Mouse (Mus musculus): Measurements from ENCODE around the gene Yap1.
A peak's percentile ranks its signal among the peaks of the same experiment; 100 is the strongest.

The Yap1 gene

GRCm38 (mm10) chr9:7971993-7972392 lies 32.4 kb downstream of the Yap1 start:
- no peak for DNase-seq

GRCm38 (mm10) chr9:7967980-7968379 lies 36.4 kb downstream of the Yap1 start:
- DNase-seq, result no peak

DNA sequence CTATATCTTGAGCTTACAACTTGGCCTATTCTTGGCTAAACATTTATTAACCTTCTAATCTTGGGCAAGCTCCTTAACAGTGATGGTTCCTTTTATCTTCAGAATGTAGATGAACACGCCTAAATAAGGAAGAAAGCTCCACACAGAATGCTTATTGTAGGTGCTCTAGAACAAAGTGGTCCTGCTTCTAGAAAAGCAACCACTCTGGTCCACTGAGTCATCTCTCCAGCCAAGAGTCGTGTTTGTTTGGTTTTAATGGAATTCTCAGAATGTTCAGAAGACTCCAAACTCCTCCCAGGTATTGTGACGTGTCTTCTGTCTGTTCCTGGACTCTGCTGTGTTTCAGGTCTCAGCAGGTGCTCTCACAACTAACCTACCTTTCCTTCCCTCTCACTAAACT lies 38.8 kb downstream of the Yap1 start:
- peak in 1 of 2 experiments; percentile 18 for DNase-seq

DNA sequence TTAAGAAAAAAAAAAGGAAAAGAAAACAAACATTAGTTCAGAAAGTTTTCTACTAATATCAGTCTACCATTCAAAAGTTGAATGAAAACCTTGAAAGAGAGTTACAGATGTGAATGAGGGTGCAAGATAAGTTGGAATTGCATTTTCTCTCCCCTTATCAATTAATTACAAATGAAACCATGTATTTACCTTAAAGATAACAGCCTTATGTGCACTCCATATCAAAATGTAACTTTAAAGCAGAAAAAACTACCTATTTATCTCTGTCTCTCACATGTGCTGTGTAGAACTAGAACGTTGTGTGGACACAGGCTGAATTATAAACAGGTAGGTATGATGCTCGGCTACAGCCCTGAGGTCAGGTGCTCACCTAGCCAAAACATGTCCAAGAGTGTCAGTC lies 40.5 kb downstream of the Yap1 start:
- no peak for DNase-seq

DNA sequence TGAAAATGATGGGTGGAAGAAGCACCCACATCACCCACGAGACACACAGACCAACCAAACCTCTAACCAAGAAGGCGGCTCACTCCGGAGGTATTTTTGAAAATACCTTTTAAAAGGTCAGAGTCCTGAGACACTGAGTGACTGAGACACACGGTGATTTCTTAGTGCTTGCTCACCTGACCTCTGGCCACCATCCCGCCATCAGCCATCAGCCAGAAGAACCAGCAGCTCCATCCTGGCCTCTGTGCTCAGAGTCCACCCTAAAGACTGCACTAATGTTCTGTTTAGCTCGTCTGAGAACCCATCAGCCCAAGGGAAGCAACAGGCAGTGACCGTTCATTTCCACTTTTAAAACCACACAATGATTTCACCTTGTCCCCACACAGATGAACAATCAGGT lies 41.5 kb downstream of the Yap1 start:
- no peak for DNase-seq

DNA sequence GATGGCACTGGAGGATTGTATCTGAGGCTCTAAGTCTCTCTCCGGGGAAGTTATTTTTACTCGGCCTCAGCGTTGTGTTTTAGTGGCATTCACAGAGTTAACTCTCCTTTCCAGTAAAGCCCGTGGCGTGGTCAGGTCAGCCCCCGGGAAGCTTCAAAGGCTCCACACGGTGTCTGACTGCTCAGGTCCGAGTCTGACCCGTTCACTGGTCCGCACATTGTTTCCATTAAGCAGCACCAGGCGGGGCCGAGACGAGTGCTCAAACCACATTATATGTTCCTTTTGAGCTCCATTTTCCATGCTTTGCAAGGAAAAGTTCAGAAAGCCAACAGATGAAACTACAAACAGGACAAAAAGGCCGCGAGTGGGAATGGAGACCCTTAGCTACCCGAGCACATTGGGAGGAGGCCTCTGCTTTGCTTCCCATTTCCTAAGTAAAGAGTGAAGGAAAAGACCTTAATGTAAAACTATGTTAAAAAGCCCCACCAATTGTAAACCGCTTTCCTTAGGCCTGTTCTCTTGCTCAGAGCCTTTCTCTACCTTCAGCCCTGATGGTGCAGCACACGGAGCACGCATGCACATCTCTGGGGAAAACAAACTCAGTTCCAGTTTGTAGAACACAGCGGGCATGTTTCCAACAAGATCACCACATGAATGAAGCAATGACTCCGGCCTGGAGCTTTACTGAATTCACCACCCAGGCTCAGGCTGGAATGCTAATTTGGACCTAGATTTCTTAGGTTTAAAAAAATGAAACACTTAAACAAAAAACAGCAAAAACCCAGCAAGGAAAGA lies 42.8 kb downstream of the Yap1 start:
- peak; percentile 15 to 46 for DNase-seq

GRCm38 (mm10) chr9:7960382-7960781 lies 44.0 kb downstream of the Yap1 start:
- DNase-seq, result peak; percentile 28 to 56

DNA sequence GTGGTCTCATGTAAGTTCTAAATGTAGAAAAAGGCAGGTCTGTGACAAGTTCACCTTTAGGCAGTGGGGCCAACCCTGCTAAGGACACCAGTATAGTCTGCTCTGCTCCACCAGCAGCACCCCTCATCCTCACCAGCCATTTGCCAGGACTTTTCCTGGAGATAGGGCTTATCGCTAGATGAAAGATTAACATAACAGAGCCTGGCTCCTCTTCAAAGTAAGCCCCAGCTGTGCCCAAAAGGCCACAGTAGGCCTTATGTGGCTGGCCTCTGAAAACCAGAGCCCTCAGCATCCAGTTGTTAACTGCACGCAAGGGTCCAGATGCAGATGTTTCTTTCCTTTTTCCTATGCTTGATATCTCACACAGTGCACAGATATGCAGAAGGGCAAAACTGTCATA lies 45.1 kb downstream of the Yap1 start:
- no peak for DNase-seq

GRCm38 (mm10) chr9:7958025-7958593 lies 46.3 kb downstream of the Yap1 start:
- DNase-seq, result no peak

DNA sequence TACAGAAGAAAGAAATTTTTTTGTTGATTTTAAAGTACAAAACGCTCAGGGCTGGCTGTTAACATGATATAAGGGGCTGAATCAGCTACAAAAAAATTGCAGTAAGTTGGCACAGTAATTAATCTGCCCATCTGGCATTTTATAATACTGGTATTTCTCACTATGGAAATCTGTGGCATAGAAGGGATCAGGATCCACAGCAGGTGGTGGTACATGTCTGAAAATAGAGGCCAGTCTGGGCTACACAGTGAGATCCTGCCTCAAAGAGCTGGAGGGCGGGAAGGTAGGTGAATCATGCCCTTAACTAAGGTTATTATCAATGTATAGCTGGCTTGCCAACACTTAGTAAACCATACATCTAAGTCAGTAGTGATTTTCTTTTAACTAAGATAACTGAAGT lies 47.0 kb downstream of the Yap1 start:
- no peak for DNase-seq

DNA sequence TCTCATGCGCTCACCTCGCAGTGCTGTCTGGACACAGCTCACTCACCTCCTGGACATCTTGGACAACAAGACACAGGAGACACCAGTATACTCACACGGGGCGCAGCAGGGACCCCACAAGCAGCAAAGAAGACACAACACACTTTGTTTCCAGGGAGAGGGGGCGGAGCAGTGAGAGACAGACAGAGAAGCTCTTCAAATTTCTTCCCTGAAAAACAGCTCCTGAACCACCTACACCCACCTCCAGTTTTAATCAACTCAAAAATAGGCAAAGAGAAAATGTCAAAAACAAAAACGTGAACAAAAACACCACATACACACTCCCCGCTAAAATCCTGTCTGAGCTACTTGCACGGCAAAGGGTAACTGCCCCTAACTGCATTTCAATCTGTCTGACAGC lies 48.0 kb downstream of the Yap1 start:
- DNase-seq, result no peak

DNA sequence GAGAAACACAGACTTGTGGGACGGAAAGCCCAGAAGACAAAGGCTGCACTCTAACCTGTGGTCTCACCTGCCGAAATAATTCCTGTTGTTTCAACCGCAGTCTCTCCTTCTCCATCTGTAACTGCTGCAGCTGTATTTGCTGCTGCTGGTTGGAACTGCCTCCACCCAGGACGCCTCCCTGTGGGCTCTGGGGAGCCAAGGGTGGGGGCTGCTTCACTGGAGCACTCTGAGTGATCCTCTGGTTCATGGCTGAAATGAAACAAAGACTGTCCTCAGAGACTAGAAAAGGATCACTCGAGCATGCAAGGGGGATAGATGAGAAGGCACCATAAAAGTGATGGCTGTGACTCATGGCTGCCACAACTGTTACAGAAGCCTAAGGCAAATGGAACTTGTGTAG lies 51.5 kb downstream of the Yap1 start:
- DNase-seq, result no peak

- no peak for DNase-seq
Measured at GRCm38 (mm10) chr9:7950211-7950644, 54.2 kb downstream of the Yap1 start.

DNA sequence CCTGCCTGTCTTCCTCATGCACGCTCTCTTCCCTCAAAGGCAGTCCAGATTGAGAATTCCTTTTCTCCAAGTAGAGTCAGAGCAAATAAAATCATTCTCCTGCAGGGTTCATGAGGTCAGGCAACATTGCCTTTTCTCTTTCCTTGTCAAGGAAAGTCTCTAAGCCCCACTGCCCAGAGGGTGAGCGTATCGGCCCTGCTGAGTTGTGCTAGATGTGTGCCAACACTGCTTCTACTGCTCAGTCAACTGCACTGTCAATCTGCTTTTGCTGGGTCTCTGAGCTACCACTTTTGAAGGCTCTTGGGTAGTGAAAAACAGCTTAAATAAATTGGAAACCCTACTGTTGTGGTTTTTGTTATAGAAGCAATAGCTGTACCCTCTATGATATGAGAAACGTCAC lies 56.5 kb downstream of the Yap1 start:
- DNase-seq, result no peak

- peak in 1 of 2 experiments; percentile 17 for DNase-seq
Measured at GRCm38 (mm10) chr9:7943796-7944462, 60.5 kb downstream of the Yap1 start.

DNA sequence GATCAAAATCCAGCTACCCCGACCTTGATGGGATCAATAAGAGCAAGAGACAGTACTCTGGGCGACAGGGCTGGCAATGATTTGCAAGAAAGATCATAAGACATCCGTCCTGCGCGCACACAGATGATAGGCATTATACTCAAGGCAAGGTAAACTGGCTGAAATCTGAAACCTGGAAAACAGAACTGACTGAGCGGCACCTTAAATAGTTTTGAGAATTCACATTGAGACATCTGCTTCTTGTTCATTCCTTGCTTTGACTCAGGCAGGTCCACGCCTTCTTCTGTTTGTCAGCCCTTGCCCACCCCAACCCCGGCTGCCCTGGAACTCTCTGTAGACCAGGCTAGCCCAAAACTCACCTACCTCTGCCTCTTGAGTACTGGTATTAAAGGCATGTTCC lies 61.7 kb downstream of the Yap1 start:
- DNase-seq, result no peak

GRCm38 (mm10) chr9:7940075-7940474 lies 64.3 kb downstream of the Yap1 start:
- no peak for DNase-seq

DNA sequence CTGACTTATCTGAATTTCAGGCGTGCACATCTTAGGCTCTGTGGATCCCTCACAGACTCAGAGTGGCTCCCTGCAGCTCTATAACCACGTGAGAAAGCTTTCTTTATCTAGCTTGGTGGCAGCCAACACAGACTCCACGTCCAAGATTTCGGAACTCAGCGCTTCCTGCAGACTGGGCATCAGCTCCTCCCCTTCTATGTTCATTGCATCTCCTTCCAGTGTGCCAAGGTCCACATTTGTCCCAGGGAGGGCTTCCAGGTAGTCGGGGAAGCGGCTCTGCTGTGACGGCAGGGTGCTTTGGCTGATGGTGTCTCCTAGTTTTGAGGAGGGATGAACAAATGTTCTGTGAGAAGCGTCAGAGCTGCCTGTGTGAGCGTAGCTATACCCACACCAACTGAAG lies 70.0 kb downstream of the Yap1 start:
- DNase-seq, result no peak

- peak; percentile 10 to 47 for DNase-seq
Measured at GRCm38 (mm10) chr9:7929552-7929951, 74.8 kb downstream of the Yap1 start.

DNA sequence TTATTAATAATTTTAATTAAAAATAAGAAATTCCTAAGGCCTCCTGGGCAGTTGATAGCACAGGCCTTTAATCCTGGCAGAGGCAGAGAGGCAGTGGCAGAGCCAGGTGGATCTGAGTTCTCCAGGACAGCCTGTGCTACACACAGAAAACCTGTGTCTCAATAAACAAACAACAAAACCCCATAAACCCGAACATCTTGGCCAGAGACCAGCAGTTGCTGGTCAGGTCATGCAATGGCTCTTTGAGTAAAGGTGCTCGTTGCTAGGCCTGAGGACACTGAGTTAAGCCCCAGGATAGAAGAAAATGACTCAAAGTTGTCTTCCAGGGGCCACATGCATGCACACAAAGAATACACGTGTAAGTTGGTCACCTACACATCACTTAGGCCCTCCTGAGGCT lies 75.5 kb downstream of the Yap1 start:
- no peak for DNase-seq

DNA sequence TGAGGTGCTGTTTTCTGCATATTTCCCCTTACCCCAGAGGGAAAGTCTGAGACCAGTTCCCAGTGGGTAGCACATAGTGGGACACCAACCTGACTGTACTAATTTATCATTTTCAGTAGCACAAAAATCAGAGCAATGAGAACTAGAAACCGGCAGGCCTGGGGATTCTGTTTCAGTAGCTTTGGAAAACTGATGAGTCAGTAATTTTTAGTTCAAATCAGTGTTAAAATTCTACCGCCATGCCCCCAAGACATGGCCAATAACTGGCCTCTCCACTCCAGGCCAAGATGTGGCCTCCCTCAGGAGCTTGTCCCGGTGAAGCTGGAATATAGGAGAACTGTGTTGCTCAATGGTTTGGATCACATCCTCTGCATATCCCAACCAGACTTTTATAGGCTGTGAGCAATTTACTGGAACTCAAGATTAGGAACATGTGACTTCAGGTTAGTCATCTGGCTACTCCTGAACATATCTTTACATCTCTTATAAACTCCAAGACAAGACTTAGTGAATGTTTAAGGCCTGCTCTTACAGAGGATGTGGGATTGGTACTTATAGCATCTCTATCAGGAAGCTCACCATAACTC lies 76.1 kb downstream of the Yap1 start:
- no peak for DNase-seq

DNA sequence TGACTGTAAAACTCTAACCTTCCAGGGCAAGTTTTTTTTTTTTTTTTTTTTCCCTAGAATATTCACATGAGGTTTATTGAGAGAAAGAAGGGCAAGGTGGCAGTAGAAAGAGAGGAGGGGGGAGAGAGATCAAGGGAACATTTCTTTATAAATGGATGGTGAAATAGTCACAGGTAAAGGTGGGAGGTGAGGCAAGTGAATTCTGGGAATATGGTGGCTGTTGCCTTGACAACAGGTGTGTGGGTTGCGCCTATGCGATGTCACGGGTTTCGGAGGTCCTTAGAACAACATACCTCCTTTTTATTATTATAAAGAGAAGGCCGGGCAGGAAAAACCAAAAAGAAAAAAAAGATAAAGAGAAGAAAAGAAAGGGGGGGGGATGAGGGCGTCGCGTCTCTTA lies 89.5 kb downstream of the Yap1 start:
- no peak for DNase-seq

DNA sequence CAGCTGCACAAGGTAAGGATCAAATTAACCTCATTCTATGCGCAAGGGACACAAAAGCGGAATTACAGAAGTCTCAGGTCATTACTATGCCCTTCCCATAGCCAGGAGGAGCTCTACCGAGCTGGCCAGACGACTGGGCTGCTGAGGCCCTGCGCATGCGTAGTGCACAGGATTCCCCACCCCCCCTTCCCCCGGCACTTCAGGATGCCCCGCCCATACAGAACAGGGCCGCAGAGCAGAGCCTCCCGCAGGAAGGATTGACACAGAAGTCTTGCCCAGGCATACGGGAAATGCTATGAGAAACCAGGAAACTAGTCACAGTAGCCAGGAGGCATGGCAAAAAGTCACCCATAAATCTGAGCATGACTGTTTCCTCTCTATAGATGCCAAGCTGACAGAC lies 89.9 kb downstream of the Yap1 start:
- DNase-seq, result peak; percentile 59 to 72

DNA sequence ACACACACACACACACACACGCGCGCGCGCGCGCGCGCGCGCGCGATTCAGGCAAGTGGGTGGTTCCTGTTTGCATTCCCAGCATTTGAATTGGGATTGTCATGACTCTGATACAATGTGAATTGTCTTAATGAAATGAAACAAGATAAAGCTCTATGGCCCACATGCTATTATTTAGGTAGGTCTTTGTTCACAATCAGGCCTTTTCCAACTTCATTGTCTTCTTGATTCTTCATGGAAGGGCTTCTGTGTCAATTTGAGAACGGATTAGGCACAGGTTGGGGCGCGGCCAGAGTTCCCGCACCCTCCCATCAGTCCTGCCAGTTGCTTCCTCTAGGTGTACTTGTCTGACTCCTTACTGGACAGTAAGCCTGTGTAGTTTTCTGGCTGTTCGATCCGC lies 90.4 kb downstream of the Yap1 start:
- no peak for DNase-seq

Data from lung, adult 18-20 months (tissue).